Mouse (Mus musculus) ES-Bruce4 (cell line): Measurements from ENCODE around the gene Borcs6.

ENCODE experiments used
- CTCF ChIP-seq: IDR thresholded peaks from one replicate; pipeline ENCODE4 v1.8.1; 2011; ENCODE audit warnings: low read depth, low read length
- POLR2A ChIP-seq: IDR thresholded peaks from one replicate; pipeline ENCODE4 v1.8.1; 2011; ENCODE audit warnings: low read length; ENCODE audit not compliant: insufficient read depth

DNA sequence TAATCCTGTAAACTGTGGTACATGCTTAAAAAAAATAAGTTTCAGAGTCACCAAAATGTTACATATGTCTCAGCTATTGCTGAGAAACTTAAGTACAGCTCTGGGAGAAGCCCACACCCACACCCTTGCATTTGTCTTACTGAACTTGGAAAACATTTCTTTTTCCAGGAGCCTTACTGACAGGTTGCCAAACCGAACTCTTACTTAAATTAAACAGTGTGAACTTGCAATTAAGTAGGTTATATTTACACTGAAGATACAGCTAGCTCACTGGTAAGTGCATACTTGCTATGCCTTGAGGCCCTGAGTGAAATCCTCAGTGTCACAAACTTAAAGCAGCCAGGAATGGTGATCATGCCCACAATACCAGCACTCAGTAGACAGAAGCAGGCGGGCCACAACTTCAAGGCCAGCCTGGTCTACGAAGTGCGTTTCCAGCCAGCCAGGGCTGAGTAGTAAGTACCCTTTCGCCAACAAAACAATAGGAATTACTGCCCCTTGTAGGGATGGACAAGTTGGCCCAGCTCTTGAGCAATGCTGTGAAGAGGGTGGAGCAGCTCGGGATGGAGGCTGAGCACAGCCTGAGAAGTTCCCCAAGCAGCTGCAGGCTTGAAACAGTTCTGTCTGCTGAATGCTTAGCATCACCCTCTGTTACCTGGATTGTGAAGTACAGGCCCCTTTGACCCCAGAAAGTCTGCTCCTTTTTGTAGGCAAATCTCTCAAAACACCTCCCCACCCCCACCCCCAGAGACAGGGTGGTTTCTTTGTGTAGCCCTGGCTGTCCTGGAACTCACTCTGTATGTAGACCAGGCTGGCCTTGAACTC lies 14.6 kb downstream of the Borcs6 start:
- TF ChIP-seq CTCF (no peak), POLR2A (no peak)
